Mouse (Mus musculus) embryo, embryonic 10.5 days (tissue): ENCODE measurements around the gene Cacng7.
A peak's percentile ranks its signal among the peaks of the same experiment; 100 is the strongest.
"Not testable (repeated sequence)": the region's sequence is repeated elsewhere in the genome, so short reads cannot be mapped to it uniquely, and the experiment has no call there.

ENCODE experiments used
- DNase-seq: peaks from one replicate; pipeline ENCODE4 v3.0.0-alpha.2; 2015; ENCODE audit warnings: low spot score

Cacng7 gene

GRCm38 (mm10) chr7:3389444-3390412 is 57.0 kb downstream of the Cacng7 start:
- peak; percentile 74 for DNase-seq

GRCm38 (mm10) chr7:3390413-3391080 is 57.8 kb downstream of the Cacng7 start, which contains the start of gene Cacng8:
Gene Cacng8, plus strand, starts transcription at chr7:3390683.
- DNase-seq, result peak; percentile 42

- no peak for DNase-seq
Observed at GRCm38 (mm10) chr7:3391081-3391451, 58.3 kb downstream of the Cacng7 start.

GRCm38 (mm10) chr7:3391809-3392208 is 59.1 kb downstream of the Cacng7 start:
- peak; percentile 61 for DNase-seq

- no peak for DNase-seq
Observed at GRCm38 (mm10) chr7:3397355-3397754, 64.6 kb downstream of the Cacng7 start.

- peak; percentile 54 for DNase-seq
Observed at GRCm38 (mm10) chr7:3397797-3398196, 65.0 kb downstream of the Cacng7 start.

GRCm38 (mm10) chr7:3398363-3398762 is 65.6 kb downstream of the Cacng7 start:
- DNase-seq, result not testable (repeated sequence)

- no peak for DNase-seq
Observed at GRCm38 (mm10) chr7:3399937-3400336, 67.2 kb downstream of the Cacng7 start.

- DNase-seq, result no peak
Observed at GRCm38 (mm10) chr7:3409729-3410520, 77.2 kb downstream of the Cacng7 start.

- DNase-seq, result peak; percentile 91
Observed at GRCm38 (mm10) chr7:3411160-3411941, 78.6 kb downstream of the Cacng7 start.

GRCm38 (mm10) chr7:3412036-3412435 is 79.3 kb downstream of the Cacng7 start:
- peak; percentile 61 for DNase-seq

GRCm38 (mm10) chr7:3414888-3415287 is 82.1 kb downstream of the Cacng7 start:
- DNase-seq, result peak; percentile 57

GRCm38 (mm10) chr7:3415378-3415777 is 82.6 kb downstream of the Cacng7 start:
- no peak for DNase-seq
